Mouse (Mus musculus) MEL (cell line): ENCODE data around the gene Msx1. TPM values are rescaled to one million over a fixed set of nuclear protein-coding genes. Genes with fewer than 3 reads are reported as not detected.

Experiments used
- DNase-seq: peaks from one replicate; pipeline ENCODE4 v3.0.0; 2011; ENCODE audit warnings: low read depth, low spot score
- H3K27ac ChIP-seq: 2 replicates; pipeline ENCODE4 v1.5.1; 2012; ENCODE audit warnings: low read depth, mild to moderate bottlenecking, control low read depth, low read length, moderate library complexity; ENCODE audit not compliant: control insufficient read depth
- H3K27me3 ChIP-seq, 2 experiments: fragments of 150-350 bp in 1 of 2; sonication (generic) in 1 of 2; 2 replicates each; pipeline ENCODE4 v1.6.1; 2012; ENCODE audit warnings: low read length in 2 of 2, mild to moderate bottlenecking in 2 of 2, improper control_type of control experiment in 1 of 2, moderate library complexity in 1 of 2; ENCODE audit not compliant: insufficient read depth in 2 of 2, control insufficient read depth in 1 of 2
- H3K36me3 ChIP-seq, 2 experiments: 2 replicates each; pipeline ENCODE4 v1.6.1; 2012 to 2014; ENCODE audit warnings: low read length in 2 of 2, improper control_type of control experiment in 1 of 2, inconsistent platforms in 1 of 2, mild to moderate bottlenecking in 1 of 2; ENCODE audit not compliant: insufficient read depth in 2 of 2, control insufficient read depth in 1 of 2
- H3K4me1 ChIP-seq, 2 experiments: fragments of 150-350 bp in 1 of 2; sonication (generic) in 1 of 2; 2 replicates each; pipeline ENCODE4 v1.6.1; 2012; ENCODE audit warnings: low read length in 2 of 2, improper control_type of control experiment in 1 of 2, mild to moderate bottlenecking in 1 of 2; ENCODE audit not compliant: insufficient read depth in 2 of 2, control insufficient read depth in 1 of 2
- H3K4me3 ChIP-seq, 2 experiments: fragments of 150-350 bp in 1 of 2; sonication (generic) in 1 of 2; 2 replicates each; pipeline ENCODE4 v1.5.1; 2012; ENCODE audit warnings: low read depth in 2 of 2, low read length in 2 of 2, mild to moderate bottlenecking in 2 of 2, moderate library complexity in 2 of 2, control low read depth in 1 of 2, improper control_type of control experiment in 1 of 2; ENCODE audit not compliant: control insufficient read depth in 1 of 2, insufficient read depth in 1 of 2
- H3K79me2 ChIP-seq: 2 replicates; pipeline ENCODE4 v1.6.1; 2012; ENCODE audit warnings: mild to moderate bottlenecking, low read length, moderate library complexity; ENCODE audit not compliant: control insufficient read depth, poor library complexity, insufficient read depth
- H3K9ac ChIP-seq: 2 replicates; pipeline ENCODE4 v1.6.1; 2012; ENCODE audit warnings: low read depth, mild to moderate bottlenecking, control low read depth, low read length, moderate library complexity; ENCODE audit not compliant: control insufficient read depth, poor library complexity, severe bottlenecking
- H3K9me3 ChIP-seq: fragments of 150-350 bp; sonication (generic); replicated peaks from 2 replicates; pipeline ENCODE4 v1.6.1; 2012; ENCODE audit warnings: mild to moderate bottlenecking, low read length, improper control_type of control experiment, moderate library complexity; ENCODE audit not compliant: insufficient read depth
- BHLHE40 ChIP-seq: IDR thresholded peaks from 2 replicates; pipeline ENCODE4 v1.6.1; 2012; ENCODE audit warnings: low read depth, mild to moderate bottlenecking, inconsistent platforms, low read length, improper control_type of control experiment, borderline replicate concordance
- CTCF ChIP-seq, 3 experiments: IDR thresholded peaks in 2 of 3; conservative IDR thresholded peaks in 1 of 3; 2 replicates each; pipeline ENCODE4 v1.5.1; 2011 to 2012; ENCODE audit warnings: low read length in 3 of 3, low read depth in 2 of 3, mild to moderate bottlenecking in 2 of 3, improper control_type of control experiment in 1 of 3, inconsistent platforms in 1 of 3, mixed read lengths in 1 of 3, moderate library complexity in 1 of 3; ENCODE audit not compliant: control insufficient read depth in 1 of 3, insufficient read depth in 1 of 3, poor library complexity in 1 of 3, severe bottlenecking in 1 of 3
- E2F4 ChIP-seq: IDR thresholded peaks from 2 replicates; pipeline ENCODE4 v1.6.1; 2011; ENCODE audit warnings: low read depth, low read length, improper control_type of control experiment, borderline replicate concordance
- GATA1 ChIP-seq: IDR thresholded peaks from 2 replicates; pipeline ENCODE4 v1.6.1; 2011; ENCODE audit warnings: low read depth, low read length, improper control_type of control experiment
- KAT2A ChIP-seq: conservative IDR thresholded peaks from 2 replicates; pipeline ENCODE4 v1.6.1; 2012; ENCODE audit warnings: low read depth, low read length, improper control_type of control experiment, inconsistent platforms
- MAFK ChIP-seq: IDR thresholded peaks from 2 replicates; pipeline ENCODE4 v1.6.1; 2011; ENCODE audit warnings: low read depth, mild to moderate bottlenecking, low read length, improper control_type of control experiment, borderline replicate concordance
- MAZ ChIP-seq: IDR thresholded peaks from 2 replicates; pipeline ENCODE4 v1.6.1; 2012; ENCODE audit warnings: low read depth, mild to moderate bottlenecking, inconsistent platforms, low read length, improper control_type of control experiment
- MXI1 ChIP-seq: IDR thresholded peaks from 2 replicates; pipeline ENCODE4 v1.6.1; 2011; ENCODE audit warnings: mild to moderate bottlenecking, low read depth, low read length, improper control_type of control experiment
- MYB ChIP-seq: IDR thresholded peaks from 2 replicates; pipeline ENCODE4 v1.6.1; 2011; ENCODE audit warnings: mild to moderate bottlenecking, low read depth, low read length, improper control_type of control experiment
- NELFE ChIP-seq: IDR thresholded peaks from 2 replicates; pipeline ENCODE4 v1.6.1; 2011; ENCODE audit warnings: low read depth, low read length, improper control_type of control experiment
- POLR2A ChIP-seq, 2 experiments: IDR thresholded peaks; 2 replicates each; pipeline ENCODE4 v1.6.1; 2011 to 2012; ENCODE audit warnings: low read length in 2 of 2, mild to moderate bottlenecking in 2 of 2, control low read depth in 1 of 2, improper control_type of control experiment in 1 of 2, low read depth in 1 of 2, moderate library complexity in 1 of 2; ENCODE audit not compliant: control insufficient read depth in 1 of 2, insufficient read depth in 1 of 2, poor library complexity in 1 of 2
- POLR2AphosphoS2 ChIP-seq: IDR thresholded peaks from 2 replicates; pipeline ENCODE4 v1.6.1; 2011; ENCODE audit warnings: low read length, improper control_type of control experiment
- POLR2AphosphoS5 ChIP-seq: IDR thresholded peaks from 2 replicates; pipeline ENCODE4 v1.6.1; 2012; ENCODE audit warnings: low read depth, borderline replicate concordance, mild to moderate bottlenecking, inconsistent platforms, low read length, moderate library complexity, mixed read lengths
- SIN3A ChIP-seq: IDR thresholded peaks from 2 replicates; pipeline ENCODE4 v1.6.1; 2012; ENCODE audit warnings: low read length, improper control_type of control experiment, inconsistent platforms
- USF1 ChIP-seq: IDR thresholded peaks from 2 replicates; pipeline ENCODE4 v1.6.1; 2014; ENCODE audit warnings: low read depth, mild to moderate bottlenecking, inconsistent platforms, low read length, improper control_type of control experiment, moderate library complexity
- polyA plus RNA-seq, 2 experiments: library from polyadenylated mRNA; stranded (reverse) in 1 of 2; unstranded in 1 of 2; fragments of >175 nt in 1 of 2; fragments of >200 nt in 1 of 2; gene quantifications; 2 replicates each; pipeline versions ENCODE4 v1.2.1 to v1.2.4; 2012; ENCODE audit warnings: low replicate concordance in 2 of 2, low read depth in 1 of 2; ENCODE audit not compliant: insufficient read length in 2 of 2, insufficient read depth in 1 of 2, missing spikeins in 1 of 2
- total RNA-seq: library from RNA; depleted of rRNA; stranded (reverse); fragments of 300-350 nt; gene quantifications from 2 replicates; pipeline ENCODE4 v1.2.3, GENCODE M21; 2012

The Msx1 gene
- total and polyA plus RNA-seq, 3 experiments, result not detected

DNA sequence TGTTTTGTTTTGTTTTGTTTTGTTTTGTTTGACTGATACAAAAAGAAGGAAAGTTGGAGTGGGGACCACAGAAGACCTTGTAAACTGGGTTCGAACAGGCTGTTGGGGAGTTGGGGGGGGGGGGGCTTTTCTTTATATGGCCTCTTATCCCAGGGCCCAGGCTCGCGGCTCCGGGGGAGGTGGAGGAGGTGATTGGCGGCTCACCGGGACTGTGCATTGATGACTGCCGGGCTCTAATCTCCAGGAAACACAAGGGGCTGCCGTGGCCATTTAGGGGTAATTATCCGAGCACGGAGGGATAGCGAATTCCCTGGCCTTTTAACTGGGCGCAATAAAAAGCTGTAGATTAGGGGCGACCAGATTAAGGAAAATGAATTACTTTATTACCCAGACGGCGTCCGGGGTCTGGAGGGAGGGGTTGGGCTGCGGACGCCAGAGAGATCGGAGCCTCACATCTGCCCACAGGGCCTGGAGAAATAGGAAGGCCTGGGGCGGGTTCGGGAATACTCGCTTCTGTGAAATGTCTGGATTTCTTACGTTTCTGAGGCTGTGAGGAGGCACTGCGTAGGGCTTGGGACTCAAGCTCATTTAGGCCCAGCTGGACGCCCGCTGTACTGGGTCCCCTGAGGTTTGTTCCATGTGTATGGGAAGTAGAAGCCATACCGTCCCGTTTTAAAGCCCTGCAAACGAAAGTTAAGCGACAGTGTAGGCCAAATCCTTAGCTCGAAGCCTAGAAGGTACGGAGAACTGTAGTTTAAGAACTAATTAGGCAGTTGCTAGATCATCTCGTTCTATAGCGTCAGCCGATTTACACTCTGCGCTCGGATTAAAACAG is 1.4 kb upstream of the Msx1 start:
- DNase-seq, result no peak
- Histone ChIP-seq H3K9ac (no peak overlapping the region), H3K4me3 (no peak overlapping the region), H3K79me2 (no peaks in the 10 kb centered on the region), H3K36me3 (no peaks in the 10 kb centered on the region), H3K9me3 (no peaks in the 10 kb centered on the region), H3K27me3 (no peaks in the 10 kb centered on the region; a peak in 1 of 4 replicates), H3K27ac (no peak overlapping the region), H3K4me1 (no peaks in the 10 kb centered on the region)
- no peak for TF ChIP-seq MXI1
- no peak for TF ChIP-seq POLR2A (IDR thresholded peaks at IDR 0.05; ENCODE audit: control insufficient read depth in 1 of 2, insufficient read depth in 1 of 2, low read depth in 1 of 2, low read length in 2 of 2, poor library complexity in 1 of 2)
- no peak for TF ChIP-seq E2F4
- TF ChIP-seq MAZ, result no peak
- TF ChIP-seq POLR2AphosphoS2, result no peak
- no peak for TF ChIP-seq SIN3A
- no peak for TF ChIP-seq POLR2AphosphoS5
- TF ChIP-seq CTCF (IDR thresholded peaks at IDR 0.05 in 2 of 3, conservative IDR thresholded peaks at IDR 0.05 in 1 of 3; ENCODE audit: control insufficient read depth in 1 of 3, insufficient read depth in 1 of 3, low read depth in 2 of 3, low read length in 3 of 3, poor library complexity in 1 of 3, severe bottlenecking in 1 of 3), result no peak
- TF ChIP-seq NELFE, result no peak
- no peak for TF ChIP-seq GATA1
- no peak for TF ChIP-seq MYB
- TF ChIP-seq KAT2A, result no peak

DNA sequence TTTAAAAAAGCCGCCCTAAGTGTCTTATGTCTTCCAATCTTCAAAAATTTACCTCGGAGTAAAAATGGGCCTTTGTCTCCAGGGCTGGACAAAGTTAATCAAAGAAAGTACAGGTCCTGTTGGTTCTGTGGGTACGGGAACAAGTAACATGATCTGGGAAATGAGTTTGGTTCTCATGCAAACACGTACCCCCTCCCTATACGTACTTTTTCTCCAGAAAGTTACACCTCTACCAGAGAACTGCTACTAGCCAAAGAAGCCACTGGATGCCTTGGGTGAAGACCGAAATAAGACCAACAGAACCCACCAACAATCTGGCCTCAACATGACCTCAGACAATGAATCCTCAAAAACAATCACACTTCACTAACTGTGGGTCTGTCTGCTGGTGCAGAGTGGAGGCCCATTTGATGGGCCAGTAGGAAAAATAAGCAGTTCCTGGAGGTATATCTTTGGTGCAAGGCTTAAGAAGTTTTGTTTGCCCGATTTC is 773 bp upstream of the Msx1 start:
- TF ChIP-seq BHLHE40 (no peak), MAFK (no peak), USF1 (no peak)
- no peaks in the 10 kb centered on the region for H3K36me3 ChIP-seq
- no peaks in the 10 kb centered on the region for H3K79me2 ChIP-seq
- H3K9ac ChIP-seq, result no peak overlapping the region
- H3K27ac ChIP-seq, result no peak overlapping the region
- no peak overlapping the region for H3K4me3 ChIP-seq
- no peaks in the 10 kb centered on the region for H3K4me1 ChIP-seq
- H3K27me3 ChIP-seq, result no peaks in the 10 kb centered on the region; a peak in 1 of 4 replicates
- no peaks in the 10 kb centered on the region for H3K9me3 ChIP-seq
- no peak for DNase-seq
